Mouse (Mus musculus): ENCODE measurements around the gene Ifi44.

Gene Ifi44

DNA sequence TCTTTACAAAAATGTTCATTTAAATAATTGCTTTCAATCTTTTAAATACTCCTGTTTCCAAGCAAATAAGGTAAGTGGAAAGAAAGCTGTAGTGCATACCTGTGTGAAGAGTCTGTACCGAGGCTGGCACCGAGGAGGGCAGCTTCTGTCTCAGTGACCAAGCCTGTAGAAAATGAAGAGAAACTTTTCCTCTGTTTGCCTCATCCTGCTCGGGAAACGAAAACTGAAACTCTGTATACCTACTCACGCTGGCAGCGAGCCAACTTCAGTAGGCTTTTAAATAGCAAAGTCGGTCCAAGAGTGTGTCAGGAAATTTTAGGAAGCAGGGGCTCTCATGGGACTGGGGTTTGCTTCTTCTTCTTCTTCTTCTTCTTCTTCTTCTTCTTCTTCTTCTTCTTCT, at the start of gene Ifi44:
Gene Ifi44 (minus strand): TSS at position 224 of the 400 bp plus-strand sequence.
- peak; percentile 4 to 16 for DNase-seq

GRCm38 (mm10) chr3:151788622-151789021, 38.9 kb upstream of the Ifi44 start:
- no peak for DNase-seq

DNA sequence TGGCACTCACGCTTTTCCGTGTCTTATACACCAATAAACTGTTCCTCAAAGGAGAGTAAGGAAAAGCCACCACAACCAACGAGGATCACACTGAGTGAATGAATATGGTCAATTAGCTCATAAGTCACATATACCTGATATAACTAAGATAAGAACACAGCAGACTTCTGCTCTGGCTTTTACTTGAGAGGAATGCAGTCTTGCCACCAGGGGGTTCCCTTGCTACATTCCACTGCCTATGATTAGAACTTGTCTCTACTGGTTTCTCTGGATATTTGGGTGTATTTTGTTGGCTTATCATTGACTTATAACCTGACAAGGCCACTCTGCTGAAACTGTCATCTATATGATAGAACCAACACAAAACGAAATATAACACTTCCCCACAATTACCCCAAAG, 25.3 kb upstream of the Ifi44 start:
- DNase-seq: peak in 1 of 2 experiments; percentile 25

DNA sequence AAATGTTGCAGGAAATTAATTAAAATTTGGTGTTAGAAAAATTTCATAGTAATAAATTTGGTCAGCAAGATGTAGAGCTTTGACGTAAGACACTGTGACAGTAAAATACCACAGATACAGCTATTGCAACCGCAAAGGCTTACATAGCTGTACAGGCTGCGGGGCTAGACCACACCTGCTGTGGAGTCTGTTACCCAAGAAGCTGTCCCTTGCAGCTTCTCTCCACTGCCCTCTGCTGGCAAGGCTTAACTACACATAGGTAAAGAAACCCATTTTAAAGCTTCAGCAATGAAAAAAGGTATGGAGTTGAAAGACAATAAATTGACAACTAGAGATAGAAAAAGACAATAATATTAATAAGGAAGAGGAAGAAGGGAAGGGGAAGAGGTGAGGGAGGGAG, 21.3 kb upstream of the Ifi44 start:
- peak; percentile 12 to 46 for DNase-seq

DNA sequence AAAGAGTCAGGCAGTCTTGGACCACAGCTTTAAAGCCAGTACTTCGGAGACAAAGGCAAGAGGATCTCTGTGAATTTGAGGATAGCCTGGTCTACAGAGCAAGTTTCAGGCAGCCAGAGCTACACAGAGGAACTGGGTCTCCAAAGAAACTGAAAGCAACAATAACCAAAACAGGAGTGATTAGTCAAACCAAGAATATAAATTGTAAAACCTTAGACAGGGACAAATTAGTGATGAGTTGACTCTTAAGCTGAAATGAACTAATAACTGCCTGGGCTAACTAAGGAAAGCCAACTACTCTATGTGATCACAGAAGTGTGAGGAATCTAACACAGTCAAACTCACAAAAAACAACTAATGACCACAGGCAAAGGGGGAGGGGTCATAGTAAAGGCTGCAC, 1.2 kb downstream of the Ifi44 start:
- no peak for DNase-seq

DNA sequence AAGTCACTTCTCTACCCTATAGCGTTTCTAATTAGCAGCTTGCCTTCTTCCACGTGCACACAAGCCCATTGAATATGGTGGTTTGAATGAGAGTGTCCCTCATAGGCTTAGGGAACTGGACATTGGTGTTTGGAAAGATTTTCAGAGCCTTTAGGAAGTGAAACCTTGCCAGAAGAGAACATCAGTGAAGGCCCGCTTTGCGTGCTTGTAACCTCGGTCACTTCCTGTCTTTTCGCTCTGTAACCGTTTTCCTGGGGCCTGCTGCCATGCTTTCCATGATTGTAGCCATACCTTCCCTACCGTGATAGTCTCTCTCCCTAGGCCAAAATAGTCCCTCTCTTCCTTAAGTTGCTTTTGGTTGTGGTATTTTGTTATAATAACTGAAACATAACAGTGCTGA, 3.7 kb downstream of the Ifi44 start:
- DNase-seq: no peak

GRCm38 (mm10) chr3:151742223-151742622, 7.5 kb downstream of the Ifi44 start:
- no peak for DNase-seq

GRCm38 (mm10) chr3:151716246-151716645, 33.5 kb downstream of the Ifi44 start:
- DNase-seq: peak in 1 of 2 experiments; percentile 1

DNA sequence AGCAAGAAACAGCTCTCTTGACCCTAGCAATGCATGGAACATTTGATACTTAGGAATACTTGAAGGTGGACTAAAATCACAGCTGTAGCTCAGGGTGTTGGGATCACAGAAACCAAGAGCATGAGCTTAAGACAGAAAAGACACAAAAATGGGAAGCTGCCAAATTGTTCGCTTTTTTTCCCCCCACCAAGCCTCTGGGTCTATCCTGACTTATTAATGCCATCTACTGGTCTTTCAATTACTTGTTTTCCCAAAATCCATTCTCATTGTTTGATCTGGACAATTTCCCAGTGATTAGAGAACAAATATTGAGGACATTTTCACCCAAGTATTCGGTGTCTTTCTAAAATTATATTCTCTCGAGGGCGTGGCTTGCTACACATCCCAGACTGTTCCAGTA, 42.4 kb downstream of the Ifi44 start:
- DNase-seq: no peak
